ENCODE assay signal across 7 mouse cellular contexts in the genomic region with DNA sequence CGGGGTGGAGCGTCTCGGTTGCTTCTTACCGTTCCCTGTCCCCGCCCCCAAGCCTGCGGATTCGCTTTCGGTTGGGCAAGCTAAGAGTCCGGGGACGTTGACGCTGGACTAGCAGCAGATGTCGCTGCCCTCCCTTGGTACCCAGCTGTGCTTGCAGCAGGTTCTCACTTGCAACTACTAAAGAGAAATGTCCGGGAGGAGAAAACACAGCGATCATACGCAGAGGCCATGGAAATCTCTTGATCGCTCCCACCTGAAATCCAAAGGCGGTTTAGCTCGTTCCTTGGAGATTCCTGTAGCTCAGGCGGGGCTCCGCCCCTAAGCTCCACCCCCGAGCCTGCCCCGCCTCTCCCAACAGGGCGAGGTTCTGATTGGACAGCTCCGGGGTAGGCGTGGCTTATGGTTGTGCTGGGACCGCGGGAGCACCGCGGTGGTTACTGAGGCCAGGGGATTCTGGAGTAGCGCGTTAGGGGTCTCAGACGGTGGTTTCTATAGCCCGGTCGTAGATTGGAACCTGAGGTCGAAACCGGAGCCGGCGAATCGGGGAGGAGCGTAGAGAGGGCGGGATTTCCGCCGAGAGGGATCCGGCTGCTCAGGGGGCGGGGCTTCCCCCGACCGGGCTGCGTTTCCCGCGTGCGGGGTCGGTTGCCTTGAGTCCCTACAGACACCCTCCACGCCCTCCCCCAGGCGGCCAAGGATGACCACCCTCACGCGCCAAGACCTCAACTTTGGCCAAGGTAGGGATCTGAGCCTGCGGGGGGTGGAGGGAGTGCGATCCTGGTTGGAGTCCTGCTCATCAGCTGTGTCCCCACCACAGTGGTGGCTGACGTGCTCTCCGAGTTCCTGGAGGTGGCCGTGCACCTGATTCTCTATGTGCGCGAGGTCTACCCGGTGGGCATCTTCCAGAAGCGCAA. TPM values are rescaled to one million over a fixed set of nuclear protein-coding genes. Genes with fewer than 3 reads are reported as not detected.
DNase-seq lines count a peak whose midpoint lies in the region; ATAC-seq lines count a peak whose summit lies in the region.

No protein-coding gene starts in this region.

- H3K36me3 ChIP-seq in intestine, embryonic 15.5 days, result no peaks in the 10 kb centered on the region
- peaks cover 25% of the 10 kb centered on the region for H3K36me3 ChIP-seq in midbrain, embryonic 10.5 days

- peak overlapping the region; percentile 78 for H3K9ac ChIP-seq in intestine, embryonic 15.5 days

- no peaks in the 10 kb centered on the region for H3K9me3 ChIP-seq in intestine, embryonic 15.5 days
- H3K9me3 ChIP-seq in midbrain, embryonic 10.5 days (replicated peaks), result no peaks in the 10 kb centered on the region

- intact Hi-C loops in gastrocnemius, postnatal 36 days (cut with DNase I), result no loop called here
- intact Hi-C loops in left cerebral cortex, postnatal 25 days (cut with DNase I), result loop anchor here (2.0 kb wide), 1 partner anchor 20 kb away; the partner anchor contains the start of genes Fbxo2 and Fbxo44

- peak; percentile 97 for ATAC-seq in intestine, embryonic 15.5 days

- peak; percentile 88 to 92 for DNase-seq in adrenal gland, adult 18-20 months (ENCODE audit: low spot score in 2 of 2)
- peak; percentile 94 for DNase-seq in embryo, embryonic 11 days
- peak; percentile 90 to 95 for DNase-seq in gastrocnemius, postnatal 36 days
- peak; percentile 93 to 95 for DNase-seq in left cerebral cortex, postnatal 25 days (ENCODE audit: low spot score in 2 of 2)
- peak; percentile 97 for DNase-seq in midbrain, embryonic 10.5 days (ENCODE audit: low spot score)
- peak; percentile 89 for DNase-seq in right cerebral cortex, postnatal 4 days

- H3K4me3 ChIP-seq in intestine, embryonic 15.5 days (replicated peaks), result peak overlapping the region; percentile 61
- H3K4me3 ChIP-seq in midbrain, embryonic 10.5 days, result peak overlapping the region; percentile 66

- H3K27me3 ChIP-seq in intestine, embryonic 15.5 days (replicated peaks), result peaks cover 4% of the 10 kb centered on the region; the same call in 1 of the 2 replicates
- peaks cover 27% of the 10 kb centered on the region for H3K27me3 ChIP-seq in midbrain, embryonic 10.5 days (ENCODE audit: low read depth, poor library complexity, severe bottlenecking)

- under 1% methylated on average over 65 of the region's 65 CpGs for WGBS in intestine, embryonic 15.5 days
- under 1% methylated on average over 65 of the region's 65 CpGs for WGBS in midbrain, embryonic 10.5 days

- H3K4me1 ChIP-seq in intestine, embryonic 15.5 days (replicated peaks), result no peaks in the 10 kb centered on the region
- peaks cover 28% of the 10 kb centered on the region for H3K4me1 ChIP-seq in midbrain, embryonic 10.5 days

- peak overlapping the region; percentile 95 for H3K4me2 ChIP-seq in intestine, embryonic 15.5 days (replicated peaks)

- H3K27ac ChIP-seq in intestine, embryonic 15.5 days, result peak overlapping the region; percentile 78
- H3K27ac ChIP-seq in midbrain, embryonic 10.5 days (replicated peaks), result peak overlapping the region; percentile 89

RNA-seq across cellular contexts. Expression of gene Draxin, which starts 9.9 kb away (rescaled TPM):
- total RNA-seq in adrenal gland, adult 18-20 months (2021), result under 1 TPM in 1 of 2 experiments, not detected in 1; 0.07 TPM
- total RNA-seq in gastrocnemius, postnatal 36 days (2021), result under 1 TPM in 1 of 2 experiments, not detected in 1; 0.10 TPM
- 0.15 and 0.24 TPM in 2 replicates for polyA plus RNA-seq in intestine, embryonic 15.5 days (2015; fragmentation: Nextera tagmentation; extraction: Ambion mirVana)
- total RNA-seq in left cerebral cortex, postnatal 25 days (2021), result under 1 TPM; 0.28 to 0.37 TPM
- 5.3 and 7.5 TPM in 2 replicates for polyA plus RNA-seq in midbrain, embryonic 10.5 days (2016; fragmentation: Nextera tagmentation; extraction: Ambion mirVana)

RNA-seq across cellular contexts. Expression of gene Mad2l2, which starts 10.2 kb away (rescaled TPM):
- total RNA-seq in adrenal gland, adult 18-20 months (2021), result 10 to 100 TPM; 20.2 to 21.6 TPM
- 10 to 100 TPM; 10.9 to 12.6 TPM for total RNA-seq in gastrocnemius, postnatal 36 days (2021)
- polyA plus RNA-seq in intestine, embryonic 15.5 days (2015; fragmentation: Nextera tagmentation; extraction: Ambion mirVana), result 32.9 and 33.9 TPM in 2 replicates
- total RNA-seq in left cerebral cortex, postnatal 25 days (2021), result 10 to 100 TPM; 11.2 to 14.9 TPM
- polyA plus RNA-seq in midbrain, embryonic 10.5 days (2016; fragmentation: Nextera tagmentation; extraction: Ambion mirVana), result 72.6 and 85.2 TPM in 2 replicates

RNA-seq across cellular contexts. Expression of gene Fbxo6, which starts 11.6 kb away (rescaled TPM):
- total RNA-seq in adrenal gland, adult 18-20 months (2021), result 10 to 100 TPM; 38.1 to 46.5 TPM
- 10 to 100 TPM; 32.7 to 33.5 TPM for total RNA-seq in gastrocnemius, postnatal 36 days (2021)
- polyA plus RNA-seq in intestine, embryonic 15.5 days (2015; fragmentation: Nextera tagmentation; extraction: Ambion mirVana), result 16.0 and 17.9 TPM in 2 replicates
- total RNA-seq in left cerebral cortex, postnatal 25 days (2021), result 10 to 100 TPM; 26.9 to 28.0 TPM
- polyA plus RNA-seq in midbrain, embryonic 10.5 days (2016; fragmentation: Nextera tagmentation; extraction: Ambion mirVana), result 11.4 and 13.0 TPM in 2 replicates

RNA-seq across cellular contexts. Expression of gene Fbxo44, which starts 19.9 kb away (rescaled TPM):
- 10 to 100 TPM; 14.1 to 21.4 TPM for total RNA-seq in adrenal gland, adult 18-20 months (2021)
- total RNA-seq in gastrocnemius, postnatal 36 days (2021), result 1 to 10 TPM; 6.3 to 9.1 TPM
- polyA plus RNA-seq in intestine, embryonic 15.5 days (2015; fragmentation: Nextera tagmentation; extraction: Ambion mirVana), result 6.8 and 7.2 TPM in 2 replicates
- total RNA-seq in left cerebral cortex, postnatal 25 days (2021), result 100 to 1,000 TPM; 133 to 134 TPM
- polyA plus RNA-seq in midbrain, embryonic 10.5 days (2016; fragmentation: Nextera tagmentation; extraction: Ambion mirVana), result 39.6 and 58.5 TPM in 2 replicates

RNA-seq across cellular contexts. Expression of gene Fbxo2, which starts 20.1 kb away (rescaled TPM):
- total RNA-seq in adrenal gland, adult 18-20 months (2021), result 1 to 10 TPM; 6.7 to 9.9 TPM
- total RNA-seq in gastrocnemius, postnatal 36 days (2021), result not detected
- 0.51 and 0.58 TPM in 2 replicates for polyA plus RNA-seq in intestine, embryonic 15.5 days (2015; fragmentation: Nextera tagmentation; extraction: Ambion mirVana)
- 10 to 100 TPM; 86.8 to 87.2 TPM for total RNA-seq in left cerebral cortex, postnatal 25 days (2021)
- polyA plus RNA-seq in midbrain, embryonic 10.5 days (2016; fragmentation: Nextera tagmentation; extraction: Ambion mirVana), result 1.1 and 1.3 TPM in 2 replicates

Comparison
In these comparisons a context has a peak if more than half of its experiments do, and no peak if none do; other contexts are left out.
1. Peak in every context shown above with its lines: DNase-seq, ATAC-seq, H3K4me3 ChIP-seq and H3K27ac ChIP-seq.